Mouse (Mus musculus) cortical plate, adult 2 months (tissue): ENCODE measurements around the gene Rasal2.

Experiments
- CTCF ChIP-seq: fragments of 200-500 bp; IDR thresholded peaks from 2 replicates; pipeline ENCODE4 v1.5.1; 2011; ENCODE audit warnings: mild to moderate bottlenecking, control low read depth, low read length; ENCODE audit not compliant: insufficient read depth; ENCODE audit errors: extremely low read depth
- POLR2A ChIP-seq: fragments of 200-500 bp; IDR thresholded peaks from 2 replicates; pipeline ENCODE4 v1.6.1; 2011; ENCODE audit warnings: mild to moderate bottlenecking, low read length, control low read depth; ENCODE audit not compliant: insufficient read depth; ENCODE audit errors: extremely low read depth

- no peak for TF ChIP-seq CTCF
- no peak for TF ChIP-seq POLR2A
Measured at GRCm38 (mm10) chr1:157144621-157145020, 267.8 kb downstream of the Rasal2 start.
